8 mouse cellular contexts compared by ENCODE assay signal in genomic region chr5:53809115-53809991, GRCm38 (mm10). TPM values are rescaled to one million over a fixed set of nuclear protein-coding genes. Genes with fewer than 3 reads are reported as not detected.
DNase-seq lines count a peak whose midpoint lies in the region; ATAC-seq and TF ChIP-seq lines count a peak whose summit lies in the region.

Gene Tbc1d19 (plus strand): TSS chr5:53809606.

- H3K4me3 ChIP-seq in E14TG2a.4 (replicated peaks; ENCODE audit: low read length), result peak within 1 kb of the TSS; percentile 90
- H3K4me3 ChIP-seq in forebrain, embryonic 14.5 days (ENCODE audit: low read depth, low read length), result peak within 1 kb of the TSS; percentile 74
- H3K4me3 ChIP-seq in liver, embryonic 16.5 days (ENCODE audit: low read depth, low read length), result peak within 1 kb of the TSS; percentile 61
- peak within 1 kb of the TSS; percentile 63 for H3K4me3 ChIP-seq in neural tube, embryonic 12.5 days
- peak within 1 kb of the TSS; percentile 83 for H3K4me3 ChIP-seq in stomach, postnatal 0 days (ENCODE audit: low read depth, low read length)

- WGBS in forebrain, embryonic 14.5 days, result 6% methylated on average over 36 of the region's 36 CpGs
- WGBS in liver, embryonic 16.5 days (ENCODE audit: insufficient replicate concordance), result 6% methylated on average over 36 of the region's 36 CpGs
- WGBS in neural tube, embryonic 12.5 days, result 7% methylated on average over 36 of the region's 36 CpGs
- 5% methylated on average over 36 of the region's 36 CpGs for WGBS in stomach, postnatal 0 days

- H3K4me1 ChIP-seq in E14TG2a.4 (replicated peaks; ENCODE audit: low read depth, low read length), result peaks cover 17% of the 10 kb centered on the region
- H3K4me1 ChIP-seq in forebrain, embryonic 14.5 days (ENCODE audit: control insufficient read depth, insufficient read depth, low read length), result peaks cover 11% of the 10 kb centered on the region
- peaks cover 3% of the 10 kb centered on the region; the same call in 1 of the 2 replicates for H3K4me1 ChIP-seq in liver, embryonic 16.5 days (ENCODE audit: control insufficient read depth, low read depth, low read length)
- H3K4me1 ChIP-seq in neural tube, embryonic 12.5 days, result peaks cover 8% of the 10 kb centered on the region; the same call in 1 of the 2 replicates
- no peaks in the 10 kb centered on the region for H3K4me1 ChIP-seq in stomach, postnatal 0 days (replicated peaks; ENCODE audit: control insufficient read depth, insufficient read depth)

- peak within 1 kb of the TSS; percentile 55; the same call in 1 of the 2 replicates for H3K27ac ChIP-seq in forebrain, embryonic 14.5 days (ENCODE audit: low read depth, low read length)
- H3K27ac ChIP-seq in liver, embryonic 16.5 days (ENCODE audit: low read length), result no peak within 1 kb of the TSS
- no peak within 1 kb of the TSS for H3K27ac ChIP-seq in neural tube, embryonic 12.5 days
- peak within 1 kb of the TSS; percentile 46; the same call in 1 of the 2 replicates for H3K27ac ChIP-seq in stomach, postnatal 0 days (replicated peaks)

- no peak for TF ChIP-seq CTCF in E14TG2a.4 (conservative IDR thresholded peaks at IDR 0.05; ENCODE audit: low read length)
- TF ChIP-seq CTCF in stomach, postnatal 0 days (IDR thresholded peaks at IDR 0.05; ENCODE audit: low read depth), result no peak

- H3K9me3 ChIP-seq in E14TG2a.4 (ENCODE audit: low read length), result no peaks in the 10 kb centered on the region
- no peaks in the 10 kb centered on the region for H3K9me3 ChIP-seq in forebrain, embryonic 14.5 days (replicated peaks; ENCODE audit: control insufficient read depth, low read length)
- no peaks in the 10 kb centered on the region for H3K9me3 ChIP-seq in liver, embryonic 16.5 days (replicated peaks; ENCODE audit: control insufficient read depth, low read length)
- no peaks in the 10 kb centered on the region for H3K9me3 ChIP-seq in neural tube, embryonic 12.5 days
- H3K9me3 ChIP-seq in stomach, postnatal 0 days (ENCODE audit: control insufficient read depth, low read length), result no peaks in the 10 kb centered on the region

- H3K36me3 ChIP-seq in E14TG2a.4 (ENCODE audit: insufficient read depth, low read length), result no peaks in the 10 kb centered on the region
- H3K36me3 ChIP-seq in forebrain, embryonic 14.5 days (ENCODE audit: control insufficient read depth, insufficient read depth, low read length), result no peaks in the 10 kb centered on the region
- H3K36me3 ChIP-seq in liver, embryonic 16.5 days (ENCODE audit: control insufficient read depth, insufficient read depth), result no peaks in the 10 kb centered on the region
- H3K36me3 ChIP-seq in neural tube, embryonic 12.5 days, result no peaks in the 10 kb centered on the region
- H3K36me3 ChIP-seq in stomach, postnatal 0 days (ENCODE audit: control insufficient read depth, insufficient read depth, low read length), result no peaks in the 10 kb centered on the region

- ATAC-seq in forebrain, embryonic 14.5 days, result peak; percentile 99
- ATAC-seq in liver, embryonic 16.5 days (ENCODE audit: low read depth), result peak; percentile 92
- peak; percentile 99 for ATAC-seq in neural tube, embryonic 12.5 days (ENCODE audit: low FRiP score, low read depth)
- peak; percentile 97 for ATAC-seq in stomach, postnatal 0 days (ENCODE audit: low FRiP score, low TSS enrichment)

- no peaks in the 10 kb centered on the region for H3K27me3 ChIP-seq in E14TG2a.4 (ENCODE audit: insufficient read depth, low read length)
- no peaks in the 10 kb centered on the region for H3K27me3 ChIP-seq in forebrain, embryonic 14.5 days (replicated peaks; ENCODE audit: control insufficient read depth, insufficient read depth, low read length)
- no peaks in the 10 kb centered on the region for H3K27me3 ChIP-seq in liver, embryonic 16.5 days (ENCODE audit: control insufficient read depth, insufficient read depth, low read depth, low read length)
- no peaks in the 10 kb centered on the region for H3K27me3 ChIP-seq in neural tube, embryonic 12.5 days (replicated peaks)
- H3K27me3 ChIP-seq in stomach, postnatal 0 days (ENCODE audit: control insufficient read depth, insufficient read depth, low read length), result no peaks in the 10 kb centered on the region

- DNase-seq in cerebellum, adult 11 months, result peak; percentile 74
- peak; percentile 94 for DNase-seq in forebrain, embryonic 14.5 days (ENCODE audit: low spot score)
- peak; percentile 91 for DNase-seq in heart, postnatal 10 days
- peak; percentile 90 to 93 for DNase-seq in kidney, postnatal 4 days
- peak; percentile 86 for DNase-seq in stomach, postnatal 0 days (ENCODE audit: low spot score)

- H3K4me2 ChIP-seq in forebrain, embryonic 14.5 days (ENCODE audit: low read length), result peak within 1 kb of the TSS; percentile 71
- peak within 1 kb of the TSS; percentile 63 for H3K4me2 ChIP-seq in liver, embryonic 16.5 days (ENCODE audit: low read depth, low read length)
- peak within 1 kb of the TSS; percentile 70 for H3K4me2 ChIP-seq in neural tube, embryonic 12.5 days (replicated peaks)
- peak within 1 kb of the TSS; percentile 73 for H3K4me2 ChIP-seq in stomach, postnatal 0 days (replicated peaks; ENCODE audit: low read depth)

- intact Hi-C loops in heart, postnatal 10 days (cut with DNase I), result no loop called here

- TF ChIP-seq EP300 in stomach, postnatal 0 days (optimal IDR thresholded peaks at IDR 0.05), result no peak

- H3K9ac ChIP-seq in forebrain, embryonic 14.5 days (ENCODE audit: low read length), result peak within 1 kb of the TSS; percentile 84
- peak within 1 kb of the TSS; percentile 35 for H3K9ac ChIP-seq in liver, embryonic 16.5 days (ENCODE audit: low read depth, low read length)
- H3K9ac ChIP-seq in neural tube, embryonic 12.5 days, result peak within 1 kb of the TSS; percentile 79
- H3K9ac ChIP-seq in stomach, postnatal 0 days (ENCODE audit: low read length), result peak within 1 kb of the TSS; percentile 62

RNA-seq across cellular contexts. Expression of gene Tbc1d19, which starts in this region (rescaled TPM):
- 60.9 and 69.7 TPM in 2 replicates for polyA plus RNA-seq in forebrain, embryonic 14.5 days (2014; fragmentation: Nextera tagmentation; extraction: Ambion mirVana)
- 10 to 100 TPM; 22.4 to 22.6 TPM for total RNA-seq in heart, postnatal 10 days (2021)
- 4.0 and 4.1 TPM in 2 replicates for polyA plus RNA-seq in liver, embryonic 16.5 days (2015; fragmentation: Nextera tagmentation; extraction: Ambion mirVana)
- polyA plus RNA-seq in neural tube, embryonic 12.5 days (2016; fragmentation: Nextera tagmentation; extraction: Ambion mirVana), result 68.8 and 76.8 TPM in 2 replicates
- 13.8 and 14.7 TPM in 2 replicates for polyA plus RNA-seq in stomach, postnatal 0 days (2015; fragmentation: Nextera tagmentation; extraction: Ambion mirVana)

Comparison
In these comparisons a context has a peak if more than half of its experiments do, and no peak if none do; other contexts are left out.
1. H3K27ac ChIP-seq: peak in forebrain, embryonic 14.5 days (single experiment) and stomach, postnatal 0 days (single experiment); none in liver, embryonic 16.5 days (single experiment) and neural tube, embryonic 12.5 days (single experiment).
2. Peak in every context shown above with its lines, with median percentiles within 50 percentile points of each other: H3K4me3 ChIP-seq, DNase-seq, ATAC-seq, H3K4me2 ChIP-seq and H3K9ac ChIP-seq.